Mouse (Mus musculus): ENCODE results near the gene Tmpo.

DNA sequence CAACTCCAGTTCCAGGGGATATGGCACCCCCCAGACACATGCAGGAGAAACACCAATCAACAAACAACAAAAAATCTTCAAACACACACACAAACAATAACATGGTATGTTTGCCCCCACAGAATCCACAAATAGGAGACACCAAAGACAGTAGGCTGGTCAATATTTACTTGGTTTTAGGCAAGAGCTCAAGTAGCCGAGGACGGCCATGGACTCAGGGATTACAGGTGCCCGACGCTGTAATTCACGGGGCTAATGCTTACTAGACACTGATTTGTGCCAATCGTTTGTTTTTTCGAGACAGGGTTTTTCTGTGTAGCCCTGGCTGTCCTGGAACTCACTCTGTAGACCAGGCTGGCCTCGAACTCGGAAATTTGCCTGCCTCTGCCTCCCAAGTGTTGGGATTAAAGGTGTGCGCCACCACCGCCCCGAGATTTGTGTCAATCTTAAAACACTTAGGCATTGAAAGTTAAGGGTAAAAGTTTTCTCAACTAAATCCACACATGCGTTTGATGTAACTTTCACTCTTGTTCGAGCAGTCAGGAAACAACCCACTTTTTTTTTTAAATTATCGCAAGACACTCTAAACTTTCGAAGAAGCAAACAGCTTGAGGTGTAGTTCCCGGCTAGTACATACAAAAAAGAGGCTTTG, 11.6 kb downstream of the Tmpo start:
- no peak for TF ChIP-seq CTCF (conservative IDR thresholded peaks at IDR 0.05; ENCODE audit: low read length)
- TF ChIP-seq NANOG (IDR thresholded peaks at IDR 0.05; ENCODE audit: borderline replicate concordance, low read length): no peak
- TF ChIP-seq POU5F1 (IDR thresholded peaks at IDR 0.05; ENCODE audit: borderline replicate concordance, low read length): no peak
